Mouse (Mus musculus): ENCODE results near the gene Wdr37. TPM values are rescaled to one million over a fixed set of nuclear protein-coding genes. Genes with fewer than 3 reads are reported as not detected.

Wdr37 gene
- polyA plus RNA-seq, 1 experiment from 2014 or later: 17.6 TPM

DNA sequence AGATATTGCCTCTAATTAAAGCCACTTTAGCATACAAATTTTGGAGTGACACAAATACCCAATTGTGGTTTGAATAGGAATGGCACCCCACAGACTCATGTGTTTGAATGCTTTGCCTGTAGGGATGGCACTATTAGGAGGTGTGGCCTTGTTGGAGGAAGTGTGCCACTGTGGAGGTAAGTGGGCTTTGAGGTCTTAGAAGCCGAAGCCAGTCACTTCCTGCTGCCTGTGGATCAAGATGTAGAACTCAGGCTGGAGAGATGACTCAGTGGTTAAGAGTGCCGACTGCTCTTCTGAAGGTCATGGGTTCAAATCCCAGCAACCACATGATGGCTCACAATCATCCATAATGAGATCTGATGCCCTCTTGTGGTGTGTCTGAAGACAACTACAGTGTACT lies 30.8 kb downstream of the Wdr37 start:
- ATAC-seq: no peak
- in situ Hi-C loops (cut with MboI; ENCODE audit: low pct_unique_long_range_greater_than_20kb): no loop called here
- POLR2A ChIA-PET: no interaction called here
- TF ChIP-seq CTCF (IDR thresholded peaks at IDR 0.05): no peak
- DNase-seq (ENCODE audit: low read depth, low spot score): no peak
- H3K27me3 ChIP-seq: no peaks in the 10 kb centered on the region
- CTCF ChIA-PET: interaction anchor here (1.3 to 1.7 kb wide), 2 partner anchors 10 to 11 kb away, joined by 3 to 7 read pairs; no protein-coding TSS in a partner anchor

DNA sequence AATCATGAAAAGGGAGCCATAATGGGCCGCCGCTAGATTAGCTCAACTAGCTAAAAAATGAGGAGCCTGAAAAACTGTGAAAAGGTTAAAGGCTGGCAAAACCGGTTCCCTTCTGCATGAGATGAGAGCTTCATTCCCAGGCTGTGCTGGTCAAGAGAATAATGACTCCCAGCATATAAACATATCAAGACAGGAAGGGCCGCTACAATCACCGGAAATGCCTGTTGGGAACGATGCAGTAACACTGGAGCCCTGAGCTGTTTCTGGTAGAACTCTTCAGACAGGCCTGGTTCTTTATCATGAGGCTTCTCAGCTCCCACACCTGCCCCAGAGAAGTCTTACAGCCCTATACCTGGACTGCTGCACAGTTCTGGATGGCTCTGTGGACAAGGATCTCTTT lies 31.8 kb downstream of the Wdr37 start:
- CTCF ChIA-PET: interaction anchor here (1.3 to 1.7 kb wide), 3 partner anchors 9 to 16 kb away, joined by 3 to 7 read pairs (median 4); no protein-coding TSS in a partner anchor
- ATAC-seq: no peak
- POLR2A ChIA-PET: no interaction called here
- in situ Hi-C loops (cut with MboI; ENCODE audit: low pct_unique_long_range_greater_than_20kb): no loop called here
- no peak for TF ChIP-seq CTCF (IDR thresholded peaks at IDR 0.05)
- no peak for DNase-seq (ENCODE audit: low read depth, low spot score)
- no peaks in the 10 kb centered on the region for H3K27me3 ChIP-seq

DNA sequence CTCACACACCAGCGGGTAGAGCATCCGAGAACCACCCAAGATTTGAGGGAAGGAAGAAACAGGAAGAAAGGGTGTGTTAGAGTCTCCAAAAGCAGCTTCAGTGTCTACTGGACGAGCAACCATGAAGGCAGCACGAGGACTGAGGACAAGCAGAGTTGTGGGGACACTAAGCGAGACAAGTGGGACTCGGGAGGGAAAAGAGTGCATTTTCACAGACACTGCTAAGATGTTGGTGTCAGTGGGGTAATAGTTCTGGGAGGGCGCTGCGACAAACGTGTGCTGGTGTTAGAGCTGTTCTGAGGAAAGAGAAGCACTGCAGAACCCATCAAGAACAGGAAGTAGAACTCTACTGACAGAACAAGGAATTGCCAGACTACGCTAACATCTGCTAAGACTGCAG lies 32.6 kb downstream of the Wdr37 start:
- POLR2A ChIA-PET: no interaction called here
- in situ Hi-C loops (cut with MboI; ENCODE audit: low pct_unique_long_range_greater_than_20kb): no loop called here
- DNase-seq (ENCODE audit: low read depth, low spot score) (no peak), ATAC-seq (no peak)
- H3K27me3 ChIP-seq: no peaks in the 10 kb centered on the region
- TF ChIP-seq CTCF (IDR thresholded peaks at IDR 0.05): no peak
- CTCF ChIA-PET: interaction anchor here (0.7 to 1.7 kb wide), 3 partner anchors 8 to 915 kb away, joined by 3 to 7 read pairs (median 4); no protein-coding TSS in a partner anchor

DNA sequence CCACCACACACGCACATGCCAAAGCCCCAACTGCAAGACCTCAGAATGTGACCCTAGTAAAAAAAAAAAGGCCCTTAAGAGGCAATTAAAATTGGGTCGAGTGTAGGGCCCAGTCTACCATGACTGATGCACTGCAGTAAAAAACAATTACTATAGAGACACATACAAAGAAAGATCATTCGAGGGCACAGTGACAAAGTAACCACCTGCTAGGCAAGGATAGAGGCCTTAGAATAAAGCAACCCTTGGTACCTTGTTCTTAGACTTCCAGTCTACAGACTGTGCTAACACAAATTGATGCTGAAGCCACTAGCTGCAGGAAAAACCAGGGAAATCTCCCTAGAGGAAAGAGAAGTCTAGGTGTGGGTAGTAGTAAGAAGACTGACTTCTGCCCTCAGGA lies 33.3 kb downstream of the Wdr37 start:
- CTCF ChIA-PET: interaction anchor here (1.5 kb wide), 1 partner anchor 17 kb away, joined by 4 read pairs; no protein-coding TSS in a partner anchor
- in situ Hi-C loops (cut with MboI; ENCODE audit: low pct_unique_long_range_greater_than_20kb): no loop called here
- TF ChIP-seq CTCF (IDR thresholded peaks at IDR 0.05): no peak
- POLR2A ChIA-PET: no interaction called here
- H3K27me3 ChIP-seq: no peaks in the 10 kb centered on the region
- DNase-seq (ENCODE audit: low read depth, low spot score) (no peak), ATAC-seq (peak; percentile 17)

DNA sequence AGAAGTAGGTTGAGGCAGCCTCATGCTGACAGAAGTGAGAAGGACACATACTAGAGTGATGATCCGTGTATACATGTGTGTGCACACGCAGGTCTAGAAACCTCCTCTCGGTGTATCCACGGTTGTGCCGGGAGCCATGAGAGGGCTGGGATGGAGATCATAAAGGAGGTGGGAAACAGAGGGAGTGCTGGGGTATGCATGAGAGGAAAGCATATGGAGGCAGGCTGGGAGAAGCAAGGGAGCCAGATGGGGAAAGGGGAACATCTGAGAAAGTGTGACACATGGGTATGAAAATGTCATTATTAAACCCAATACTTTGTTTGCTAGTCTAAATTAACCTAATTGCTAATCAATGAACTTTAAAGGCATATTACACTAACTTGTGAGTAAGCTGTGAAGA lies 37.1 kb downstream of the Wdr37 start:
- POLR2A ChIA-PET: no interaction called here
- no peaks in the 10 kb centered on the region for H3K27me3 ChIP-seq
- ATAC-seq (no peak), DNase-seq (ENCODE audit: low read depth, low spot score) (no peak)
- CTCF ChIA-PET: interaction anchor here (0.9 to 1.5 kb wide), 2 partner anchors 12 to 15 kb away, joined by 3 to 4 read pairs; no protein-coding TSS in a partner anchor
- in situ Hi-C loops (cut with MboI; ENCODE audit: low pct_unique_long_range_greater_than_20kb): no loop called here
- TF ChIP-seq CTCF (IDR thresholded peaks at IDR 0.05): no peak

DNA sequence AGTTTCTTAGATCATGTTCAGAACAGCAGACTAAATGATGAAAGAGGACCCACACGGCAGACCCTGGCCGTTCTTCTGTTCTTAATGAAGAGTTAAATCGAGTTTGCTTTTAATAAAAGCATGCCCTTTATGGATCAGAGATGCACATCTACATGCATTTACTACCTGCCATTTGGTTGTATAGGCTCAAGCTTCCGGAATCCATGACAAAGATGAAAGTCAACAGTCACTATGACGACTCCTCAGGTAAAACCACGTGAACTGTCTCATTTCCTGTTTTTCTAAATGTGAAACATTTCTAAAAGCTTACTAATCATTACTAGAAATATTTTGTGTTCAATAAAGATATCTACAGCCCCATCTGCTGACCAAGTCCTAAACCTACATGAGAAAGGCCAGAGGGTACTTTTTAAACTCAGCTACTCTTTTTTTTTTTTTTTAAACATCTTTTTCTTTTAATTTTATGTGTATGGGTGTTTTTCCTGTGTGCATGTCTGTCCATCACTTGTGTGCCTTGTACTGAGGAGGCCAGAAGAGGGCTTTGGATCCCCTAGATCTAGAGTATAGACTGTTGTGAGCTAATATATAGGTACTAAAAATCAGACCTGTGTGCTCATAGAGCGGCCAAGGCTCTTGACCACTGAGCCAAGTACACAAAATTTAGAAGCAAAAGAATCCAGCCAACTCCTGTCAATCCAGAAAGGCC lies 40.0 kb downstream of the Wdr37 start:
- ChIA-PET CTCF (interaction anchor here (1.2 to 2.9 kb wide), 3 partner anchors 8 to 23 kb away, joined by 3 to 11 read pairs (median 7); no protein-coding TSS in a partner anchor), POLR2A (no interaction called here)
- DNase-seq (ENCODE audit: low read depth, low spot score): no peak
- peak; percentile 14 for TF ChIP-seq CTCF (IDR thresholded peaks at IDR 0.05)
- ATAC-seq: no peak
- no peaks in the 10 kb centered on the region for H3K27me3 ChIP-seq
- in situ Hi-C loops (cut with MboI; ENCODE audit: low pct_unique_long_range_greater_than_20kb): no loop called here

DNA sequence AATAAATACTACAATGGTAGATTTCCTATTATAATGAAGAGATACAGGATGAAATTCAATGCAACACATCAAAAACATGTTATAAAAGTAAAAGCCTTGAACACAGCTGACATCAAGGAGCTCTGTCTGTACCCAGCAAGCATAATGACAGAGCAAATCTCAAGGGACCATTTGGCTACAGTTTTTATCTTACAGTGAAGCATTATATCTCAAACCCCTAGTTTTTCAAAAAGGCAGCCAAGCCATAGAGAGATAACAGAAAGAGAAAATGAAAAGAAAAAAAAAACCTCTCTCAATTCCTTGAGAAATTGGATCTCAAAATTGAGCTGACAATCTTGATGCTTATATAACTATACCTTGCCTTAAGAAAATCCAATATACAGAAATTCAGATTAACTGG lies 41.0 kb downstream of the Wdr37 start:
- ChIA-PET POLR2A (no interaction called here), CTCF (interaction anchor here (1.7 to 2.9 kb wide), 3 partner anchors 9 to 26 kb away, joined by 5 to 11 read pairs (median 7); no protein-coding TSS in a partner anchor)
- ATAC-seq (no peak), DNase-seq (ENCODE audit: low read depth, low spot score) (no peak)
- TF ChIP-seq CTCF (IDR thresholded peaks at IDR 0.05): no peak
- H3K27me3 ChIP-seq: no peaks in the 10 kb centered on the region
- in situ Hi-C loops (cut with MboI; ENCODE audit: low pct_unique_long_range_greater_than_20kb): no loop called here

DNA sequence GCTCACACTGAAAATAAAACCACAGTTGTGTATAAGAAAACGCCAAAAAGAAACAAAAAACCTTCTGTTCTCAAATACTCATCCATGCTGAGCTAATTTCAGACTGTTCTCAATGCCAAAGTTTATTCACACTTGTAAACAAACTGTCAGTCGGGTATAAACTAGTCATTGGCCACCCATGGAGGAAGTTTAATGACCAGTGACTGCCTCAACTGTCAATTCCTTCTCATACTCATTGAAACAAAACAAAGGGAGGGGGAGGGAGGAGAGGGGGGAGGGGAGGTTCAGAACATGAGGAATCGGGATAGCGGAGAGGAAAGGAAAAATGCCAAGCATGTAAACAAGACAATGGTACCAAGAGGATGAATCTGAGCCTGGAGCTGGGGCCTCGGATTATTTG lies 41.9 kb downstream of the Wdr37 start:
- no peak for DNase-seq (ENCODE audit: low read depth, low spot score)
- ChIA-PET CTCF (interaction anchor here (0.8 to 1.9 kb wide), 3 partner anchors 10 to 27 kb away, joined by 3 to 7 read pairs (median 5); no protein-coding TSS in a partner anchor), POLR2A (no interaction called here)
- no peak for TF ChIP-seq CTCF (IDR thresholded peaks at IDR 0.05)
- no peak for ATAC-seq
- in situ Hi-C loops (cut with MboI; ENCODE audit: low pct_unique_long_range_greater_than_20kb): no loop called here
- H3K27me3 ChIP-seq: no peaks in the 10 kb centered on the region

DNA sequence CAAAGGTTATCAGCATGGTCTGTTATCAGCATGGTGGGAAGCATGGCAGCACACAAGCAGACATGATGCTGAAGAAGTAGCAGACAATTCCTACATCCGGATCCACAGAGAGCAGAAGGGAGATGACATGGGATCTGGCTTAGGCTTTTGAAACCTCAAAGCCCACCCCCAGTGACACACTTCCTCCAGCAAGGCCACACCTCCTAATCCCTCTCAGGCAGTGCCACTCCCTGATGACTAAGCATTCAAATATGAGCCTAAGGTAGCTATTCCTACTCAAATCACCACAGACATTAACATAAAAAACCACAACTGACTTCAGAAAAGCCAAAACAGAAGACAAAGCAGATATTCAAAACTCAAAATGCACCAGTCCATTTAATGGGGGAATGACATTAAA lies 42.8 kb downstream of the Wdr37 start:
- in situ Hi-C loops (cut with MboI; ENCODE audit: low pct_unique_long_range_greater_than_20kb): no loop called here
- CTCF ChIA-PET: interaction anchor here (0.8 to 1.7 kb wide), 2 partner anchors 11 to 28 kb away, joined by 3 to 5 read pairs; no protein-coding TSS in a partner anchor
- no peak for TF ChIP-seq CTCF (IDR thresholded peaks at IDR 0.05)
- POLR2A ChIA-PET: no interaction called here
- no peaks in the 10 kb centered on the region for H3K27me3 ChIP-seq
- ATAC-seq (no peak), DNase-seq (ENCODE audit: low read depth, low spot score) (no peak)

DNA sequence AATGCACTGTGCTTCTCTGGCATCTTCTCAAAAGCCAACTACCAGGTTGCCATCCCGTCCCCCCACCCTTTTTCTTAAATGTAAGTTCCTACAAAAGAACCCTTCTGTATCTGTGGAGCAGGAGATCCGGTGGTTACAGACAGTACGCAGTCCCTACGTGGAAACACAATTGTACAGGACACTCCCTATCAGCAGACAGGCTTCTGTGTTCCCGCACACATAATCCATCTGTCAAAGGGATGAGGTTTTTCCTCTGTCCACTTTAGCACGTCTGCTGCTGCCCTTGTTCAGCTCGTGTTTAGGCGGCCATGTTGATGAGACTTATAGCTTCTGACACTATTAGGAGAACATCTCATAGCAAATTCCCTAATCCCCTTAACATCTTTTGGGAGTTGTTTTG lies 48.2 kb downstream of the Wdr37 start:
- peak; percentile 14 for ATAC-seq
- in situ Hi-C loops (cut with MboI; ENCODE audit: low pct_unique_long_range_greater_than_20kb): no loop called here
- DNase-seq (ENCODE audit: low read depth, low spot score): no peak
- H3K27me3 ChIP-seq: no peaks in the 10 kb centered on the region
- no peak for TF ChIP-seq CTCF (IDR thresholded peaks at IDR 0.05)
- ChIA-PET CTCF (interaction anchor here (0.8 to 1.5 kb wide), 3 partner anchors 18 to 163 kb away, joined by 3 read pairs; no protein-coding TSS in a partner anchor), POLR2A (no interaction called here)

DNA sequence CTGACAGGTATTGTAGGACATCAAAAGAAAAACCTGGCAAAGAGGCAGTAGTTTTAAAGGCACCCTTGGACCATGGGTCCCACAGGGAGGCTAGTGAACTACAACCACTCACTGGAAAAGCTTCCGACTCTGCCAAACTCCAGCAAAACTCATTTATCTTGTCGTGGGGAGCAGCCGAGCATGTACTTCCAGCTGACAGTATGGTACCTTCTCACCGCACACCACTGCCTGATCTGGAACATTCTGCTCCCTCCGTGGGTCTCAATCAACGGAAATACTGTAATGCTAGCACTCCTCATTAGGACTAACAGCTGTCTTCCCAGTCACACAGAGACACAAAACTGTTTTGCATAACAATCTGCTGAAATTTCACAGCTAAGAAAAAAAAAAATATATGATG lies 48.6 kb downstream of the Wdr37 start:
- in situ Hi-C loops (cut with MboI; ENCODE audit: low pct_unique_long_range_greater_than_20kb): no loop called here
- DNase-seq (ENCODE audit: low read depth, low spot score) (peak; percentile 58), ATAC-seq (peak; percentile 88)
- POLR2A ChIA-PET: no interaction called here
- no peaks in the 10 kb centered on the region for H3K27me3 ChIP-seq
- CTCF ChIA-PET: interaction anchor here (0.8 to 1.5 kb wide), 3 partner anchors 17 to 163 kb away, joined by 3 read pairs; no protein-coding TSS in a partner anchor
- no peak for TF ChIP-seq CTCF (IDR thresholded peaks at IDR 0.05)
